Mouse (Mus musculus) adrenal gland, postnatal 25 days (tissue): Measurements from ENCODE around the gene BC004004. TPM values are rescaled to one million over a fixed set of nuclear protein-coding genes. Genes with fewer than 3 reads are reported as not detected.
A peak's percentile ranks its signal among the peaks of the same experiment; 100 is the strongest.
"Not testable (repeated sequence)": the region's sequence is repeated elsewhere in the genome, so short reads cannot be mapped to it uniquely, and the experiment has no call there.

Experiments
- DNase-seq: peaks from one replicate; pipeline ENCODE4 v3.0.0; 2021; ENCODE audit warnings: mixed read lengths
- total RNA-seq: library from RNA; stranded (reverse); gene quantifications from 2 replicates; pipeline ENCODE4 v1.2.3, GENCODE M21; 2021

Gene BC004004
- total RNA-seq, 1 experiment from 2014 or later: 116 TPM

DNA sequence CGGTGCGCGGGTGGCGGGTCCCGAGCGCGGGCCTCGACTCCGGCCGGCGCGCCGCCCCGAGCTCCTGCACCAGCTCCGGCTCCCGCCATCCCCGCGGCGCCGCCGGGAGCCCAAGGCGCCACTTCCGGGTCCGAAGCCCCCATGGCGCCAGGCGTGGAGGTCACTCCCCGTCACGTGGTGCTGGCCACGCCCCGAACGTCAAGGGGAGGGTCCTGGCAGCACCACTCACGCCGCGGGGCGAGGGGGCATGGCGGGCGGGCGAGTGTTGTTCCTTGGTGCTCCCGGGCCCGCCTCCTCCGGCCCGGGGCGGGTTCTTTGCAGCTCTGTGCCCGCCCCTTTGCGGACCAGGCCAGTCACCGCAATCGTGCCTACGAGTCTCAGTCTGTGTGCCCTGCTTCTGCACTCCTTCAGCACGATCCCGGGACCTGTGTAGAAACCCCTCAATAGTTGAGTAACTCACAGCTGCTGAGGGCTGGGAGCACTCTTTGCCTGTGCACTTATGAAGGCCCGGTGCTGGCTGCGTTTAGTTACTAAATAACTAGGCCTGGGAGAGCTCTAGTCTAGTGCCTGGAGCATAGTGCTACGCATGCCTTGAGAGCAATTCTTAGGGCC lies 79.2 kb downstream of the BC004004 start, which contains the start of gene Mtch1:
TSS of gene Mtch1 (minus strand) at position 290 of the 612 bp plus-strand sequence.
- DNase-seq: peak; percentile 100

DNA sequence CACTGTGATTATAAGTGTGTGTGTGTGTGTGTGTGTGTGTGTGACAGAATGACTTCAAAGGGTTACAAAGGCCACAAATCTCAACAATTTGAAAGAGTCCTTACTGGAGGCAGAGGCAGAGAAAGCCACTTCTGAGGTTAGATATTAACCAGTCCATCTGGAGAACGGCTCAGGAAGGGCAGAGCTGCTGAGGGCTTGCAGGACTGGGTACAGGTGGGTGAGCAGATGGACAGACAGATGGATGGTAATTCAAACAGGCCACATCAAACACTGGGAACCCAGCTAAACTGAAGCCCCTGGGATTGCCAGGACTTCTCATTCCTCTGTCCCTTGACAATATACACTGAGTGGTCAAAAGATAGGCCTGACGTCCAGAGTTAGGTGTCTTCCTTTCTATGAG lies 80.4 kb downstream of the BC004004 start:
- no peak for DNase-seq

DNA sequence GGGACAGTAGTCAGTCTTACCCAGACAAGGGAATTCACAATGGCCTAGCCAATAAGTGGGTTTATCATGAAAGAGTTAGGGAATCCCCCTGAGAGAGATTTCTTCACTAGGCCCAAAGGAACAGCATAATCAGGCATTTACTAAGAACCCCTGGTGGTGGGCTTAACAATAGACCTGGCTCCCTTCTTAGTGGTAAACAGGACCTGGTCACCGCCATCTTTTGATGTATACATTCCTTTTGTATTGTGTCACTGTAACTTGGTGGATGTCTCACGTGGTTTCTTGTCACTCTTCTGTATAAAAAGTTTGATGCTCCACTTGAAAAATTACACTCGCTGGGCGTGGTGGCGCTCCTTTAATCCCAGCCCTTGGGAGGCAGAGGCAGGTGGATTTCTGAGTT lies 82.5 kb downstream of the BC004004 start:
- not testable (repeated sequence) for DNase-seq

DNA sequence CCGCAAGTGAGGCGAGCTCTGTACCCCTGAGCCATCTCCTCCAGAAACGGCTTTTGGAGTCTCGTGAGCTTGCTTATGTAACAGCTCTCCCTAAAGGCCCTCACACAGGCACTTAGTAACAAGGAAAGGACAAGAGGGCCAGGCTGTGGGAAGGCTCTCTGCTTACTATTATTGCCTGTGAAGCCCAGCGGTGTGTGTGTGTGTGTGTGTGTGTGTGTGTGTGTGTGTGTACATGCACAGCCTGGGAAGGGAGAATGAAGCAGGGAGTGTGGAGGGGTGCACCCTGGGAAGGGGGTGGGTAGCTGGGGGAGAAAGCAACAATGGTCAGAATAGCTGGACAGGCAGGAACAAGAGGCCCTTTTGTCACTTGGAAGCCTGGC lies 86.9 kb downstream of the BC004004 start:
- no peak for DNase-seq

DNA sequence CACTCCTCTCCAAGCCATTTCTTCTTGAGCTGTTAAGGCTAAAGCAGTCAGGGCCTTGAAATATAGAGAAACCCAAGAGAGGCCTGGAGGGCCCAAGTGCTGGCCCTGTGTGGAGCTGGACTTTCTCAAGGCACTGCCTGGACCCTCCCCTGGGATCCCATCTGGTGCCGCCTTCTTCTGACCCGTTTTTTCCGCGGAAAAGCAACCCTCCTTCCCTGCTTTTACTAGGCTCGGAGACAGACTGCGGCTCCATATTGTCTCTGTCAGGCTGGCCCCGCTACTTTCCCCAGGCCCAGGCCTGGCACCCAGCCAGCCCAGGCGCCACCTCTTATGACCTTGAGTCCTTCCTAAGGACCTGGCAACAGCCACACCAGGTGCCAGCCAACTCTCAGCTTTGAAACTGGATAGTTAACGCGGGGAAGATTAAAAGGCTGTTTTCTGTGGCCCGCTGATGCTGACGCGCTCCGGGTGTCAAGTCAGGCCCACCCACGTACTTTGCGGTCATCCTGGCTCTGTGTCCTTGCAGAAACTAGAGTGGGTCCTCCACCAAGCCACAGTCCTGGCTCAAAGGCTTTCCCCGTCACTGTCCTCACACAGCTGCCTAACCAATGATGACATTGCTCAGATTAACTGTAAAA lies 87.4 kb downstream of the BC004004 start:
- peak; percentile 79 for DNase-seq

DNA sequence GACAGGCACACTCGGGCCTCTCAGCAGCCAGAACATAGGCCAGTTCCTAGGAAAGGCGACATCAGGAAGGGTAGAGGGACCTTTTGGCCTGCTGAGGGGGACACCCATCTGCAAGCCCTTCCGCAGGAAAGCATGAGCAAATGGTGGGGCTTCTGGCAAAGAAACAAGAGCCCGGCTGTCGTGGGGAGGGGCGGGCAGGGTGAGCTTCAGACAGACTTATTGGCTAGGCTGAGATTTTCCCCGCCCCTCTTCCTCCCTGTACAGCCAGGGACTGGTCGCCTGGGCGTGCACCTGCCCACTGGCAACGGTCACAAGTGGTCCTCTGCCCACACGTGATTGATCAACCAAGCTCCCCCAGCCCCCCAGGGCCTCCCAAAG lies 87.9 kb downstream of the BC004004 start:
- DNase-seq: peak; percentile 73

DNA sequence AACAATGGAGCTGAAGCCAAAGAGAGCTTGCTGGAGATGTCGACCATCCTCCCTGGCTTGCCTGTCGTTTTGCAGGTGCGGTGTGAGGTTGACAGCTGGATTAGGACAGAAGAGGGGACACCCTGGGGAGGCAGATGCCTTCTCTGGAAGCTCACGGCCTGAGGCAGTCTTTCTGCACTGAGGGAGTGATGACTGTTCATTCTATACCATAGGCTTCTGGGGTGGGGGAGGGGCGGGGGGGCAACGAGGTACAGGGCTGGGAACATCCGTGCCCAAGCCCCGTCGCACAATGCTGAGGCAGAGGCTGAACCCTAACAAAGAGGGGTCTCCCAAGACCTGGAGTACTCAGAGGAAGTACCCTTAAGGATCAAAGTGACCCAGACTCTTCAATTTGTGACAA lies 88.3 kb downstream of the BC004004 start:
- no peak for DNase-seq

DNA sequence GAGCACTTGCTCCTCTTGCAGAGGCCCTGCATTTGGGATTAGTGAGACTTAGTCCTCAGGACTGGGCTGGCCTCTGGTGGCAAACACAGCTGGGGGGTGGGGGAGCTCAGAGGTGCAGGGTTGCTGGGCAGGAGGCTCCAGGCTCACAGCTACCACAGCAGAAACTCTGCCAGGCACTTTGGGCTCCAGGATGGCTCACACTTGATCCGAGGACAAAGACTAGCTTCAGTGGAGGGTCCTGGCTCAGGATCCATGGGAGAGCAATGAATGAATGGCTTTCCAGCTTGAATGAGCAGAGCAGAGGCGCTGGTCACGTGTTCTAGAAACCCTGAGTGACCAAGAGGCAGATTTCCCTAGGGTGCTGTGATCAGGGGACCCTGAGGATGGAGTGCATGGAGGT lies 90.3 kb downstream of the BC004004 start:
- DNase-seq: no peak

DNA sequence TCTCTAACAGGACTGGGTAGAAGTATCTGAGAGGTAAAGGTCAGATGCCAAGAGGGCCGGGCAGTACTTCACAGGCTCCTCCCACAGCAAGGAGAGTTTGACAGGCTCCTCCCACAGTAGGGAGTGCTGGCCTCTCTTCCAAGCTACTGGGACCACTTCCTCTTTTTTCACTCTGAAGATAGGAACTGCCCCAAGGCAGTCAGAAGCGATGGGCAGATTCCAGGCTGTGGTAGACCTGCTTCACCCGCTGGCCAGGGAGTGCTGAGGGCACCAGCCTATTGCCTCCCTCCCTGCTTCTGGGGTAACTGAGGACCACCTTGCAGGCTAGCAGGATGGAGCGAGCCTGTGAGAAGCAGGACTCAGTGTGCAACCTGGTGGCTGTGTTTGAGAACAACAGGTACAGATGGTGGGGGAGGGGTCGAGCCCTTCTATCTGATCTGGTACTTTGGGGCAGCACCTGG lies 92.2 kb downstream of the BC004004 start, which contains the start of gene Fgd2:
TSS of gene Fgd2 (plus strand) at position 154 of the 461 bp plus-strand sequence.
- DNase-seq: no peak

DNA sequence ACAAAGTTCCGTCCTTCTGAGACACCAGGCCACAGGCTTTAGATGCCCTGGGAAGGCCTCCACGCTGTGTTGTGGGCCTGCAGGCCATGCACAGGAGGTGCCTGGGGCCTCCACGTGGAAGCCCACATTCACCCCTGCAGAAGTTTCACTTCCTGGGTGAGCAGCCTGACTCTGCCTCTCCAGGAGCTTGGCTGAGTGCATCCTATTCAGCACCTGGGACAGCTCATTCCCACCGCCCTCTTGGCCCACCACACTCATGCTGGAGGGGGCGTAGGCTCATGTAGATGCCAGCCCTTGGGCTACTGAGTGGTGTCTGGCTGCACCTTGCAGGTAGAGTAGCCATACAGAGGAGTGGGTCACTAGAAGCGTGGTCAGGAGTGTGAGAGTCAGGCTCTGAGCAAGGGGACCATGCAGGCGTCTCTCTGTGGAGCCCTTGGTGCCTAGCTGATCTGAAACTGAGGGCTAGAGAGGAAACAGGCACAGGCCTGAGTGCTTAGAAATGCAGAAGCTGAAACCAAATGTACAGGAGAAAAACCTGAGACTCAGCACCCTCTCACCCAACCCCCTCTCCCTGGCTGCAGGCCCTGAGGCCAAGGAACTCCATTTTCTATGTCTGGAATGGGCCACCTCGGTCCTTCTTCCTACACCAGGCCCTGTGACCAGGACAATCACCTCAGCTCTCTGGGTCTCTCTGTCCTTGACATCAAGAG lies 93.5 kb downstream of the BC004004 start:
- no peak for DNase-seq

DNA sequence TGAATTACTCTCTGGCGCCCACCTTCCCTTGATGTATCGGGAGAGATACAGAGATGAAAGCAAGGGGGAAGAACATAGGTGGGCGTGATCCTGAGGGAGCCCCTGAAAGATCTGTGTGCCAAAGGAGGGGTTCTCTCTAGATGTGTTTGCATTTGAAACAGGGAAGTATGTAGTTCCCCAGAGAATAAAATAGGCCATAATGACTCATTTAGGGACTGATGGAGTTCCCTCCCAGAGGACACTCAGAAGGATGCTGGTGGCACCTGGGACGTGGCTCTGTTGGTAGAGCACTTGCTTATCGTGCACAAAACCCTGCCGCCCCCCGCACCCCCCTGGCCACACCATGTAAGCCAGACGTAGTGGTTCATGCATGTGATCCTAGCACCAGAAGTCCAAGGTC lies 94.5 kb downstream of the BC004004 start:
- DNase-seq: no peak

Other genes with a start within 250 kb of the BC004004 start
- 119 and 172 TPM in 2 replicates for gene Srsf3, start 236.2 kb upstream of the BC004004 start, total RNA-seq
- 8.9 and 23.4 TPM in 2 replicates for gene Cdkn1a, start 177.8 kb upstream of the BC004004 start, total RNA-seq
- gene Rab44, start 154.6 kb upstream of the BC004004 start, total RNA-seq: 0.30 and 0.86 TPM in 2 replicates
- 0.33 and 0.52 TPM in 2 replicates for gene Cpne5, start 30.6 kb upstream of the BC004004 start, total RNA-seq
- gene Ppil1, start 4.6 kb upstream of the BC004004 start, total RNA-seq: 22.3 and 28.9 TPM in 2 replicates
- 9.5 and 13.2 TPM in 2 replicates for gene Pi16, start 48.9 kb downstream of the BC004004 start, total RNA-seq
- gene Mtch1, start 79.1 kb downstream of the BC004004 start, total RNA-seq: 231 and 242 TPM in 2 replicates
- 1.6 and 3.0 TPM in 2 replicates for gene Fgd2, start 92.1 kb downstream of the BC004004 start, total RNA-seq
- 88.8 and 160 TPM in 2 replicates for gene Pim1, start 222.0 kb downstream of the BC004004 start, total RNA-seq